Mouse (Mus musculus) stomach, embryonic 15.5 days (tissue): ENCODE data around the gene Gm3138. TPM values are rescaled to one million over a fixed set of nuclear protein-coding genes. Genes with fewer than 3 reads are reported as not detected.
"Not testable (repeated sequence)": the region's sequence is repeated elsewhere in the genome, so short reads cannot be mapped to it uniquely, and the experiment has no call there.

ENCODE experiments used
- ATAC-seq: fragments of 200-750 bp; cut with Nextera tagmentation; 2 replicates; pipeline ENCODE4 v1.8.0; 2017; ENCODE audit warnings: low read depth, moderate number of reproducible peaks, moderate TSS enrichment; ENCODE audit not compliant: insufficient read depth, low FRiP score
- H3K27ac ChIP-seq: fragments of 300-500 bp; sonication (generic); 2 replicates; pipeline ENCODE4 v1.5.1; 2015; ENCODE audit warnings: mild to moderate bottlenecking, inconsistent platforms
- H3K27me3 ChIP-seq: fragments of 300-500 bp; sonication (generic); replicated peaks from 2 replicates; pipeline ENCODE4 v1.6.1; 2015; ENCODE audit warnings: inconsistent platforms
- H3K36me3 ChIP-seq: fragments of 300-500 bp; sonication (generic); 2 replicates; pipeline ENCODE4 v1.6.1; 2015; ENCODE audit warnings: inconsistent platforms
- H3K4me1 ChIP-seq: fragments of 300-500 bp; sonication (generic); 2 replicates; pipeline ENCODE4 v1.6.1; 2015; ENCODE audit warnings: inconsistent platforms
- H3K4me2 ChIP-seq: fragments of 300-500 bp; sonication (generic); 2 replicates; pipeline ENCODE4 v1.6.1; 2015; ENCODE audit warnings: mild to moderate bottlenecking, inconsistent platforms
- H3K4me3 ChIP-seq: fragments of 300-500 bp; sonication (generic); replicated peaks from 2 replicates; pipeline ENCODE4 v1.5.1; 2015; ENCODE audit warnings: inconsistent platforms
- H3K9ac ChIP-seq: fragments of 300-500 bp; sonication (generic); 2 replicates; pipeline ENCODE4 v1.6.1; 2015; ENCODE audit warnings: inconsistent platforms
- H3K9me3 ChIP-seq: fragments of 300-500 bp; sonication (generic); 2 replicates; pipeline ENCODE4 v1.6.1; 2016; ENCODE audit warnings: inconsistent platforms
- WGBS: fragments of 180-500 bp; shearing (Covaris S2); methylation state at CpG from one replicate; pipeline ENCODE4 v1.1.7; 2015; 5-methylcytosine and 5-hydroxymethylcytosine counted together
- polyA plus RNA-seq: library from polyadenylated mRNA; unstranded; fragments of >200 nt; fragmentation: Nextera tagmentation; extraction: Ambion mirVana; gene quantifications from 2 replicates; pipeline ENCODE4 v1.2.1, GENCODE M21; 2015

Gene Gm3138
- polyA plus RNA-seq = not detected in 2 replicates

DNA sequence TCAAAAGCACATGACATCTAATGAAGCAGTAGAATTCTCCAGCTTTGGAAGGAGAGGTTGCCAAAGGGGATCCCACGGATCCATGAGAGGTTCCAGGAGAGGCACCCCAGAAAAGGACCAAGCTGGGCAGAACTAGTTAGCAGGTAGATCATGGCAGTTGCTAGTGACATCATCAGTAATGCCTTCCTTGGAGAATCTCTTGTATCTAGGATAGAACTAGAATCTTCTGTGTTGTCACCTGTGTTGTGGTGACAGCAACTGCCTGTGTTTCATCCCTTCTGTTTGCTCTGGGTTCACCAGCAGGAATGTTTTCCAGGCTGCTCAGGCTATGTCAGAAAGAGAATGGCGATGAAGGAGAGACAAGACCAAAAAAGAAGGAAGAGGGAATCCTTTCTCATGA, at the start of gene Gm3138:
Gene Gm3138, plus strand, starts transcription at position 301 of the 400 bp plus-strand sequence.
- not testable (repeated sequence) for ATAC-seq, H3K9ac ChIP-seq, H3K4me3 ChIP-seq, H3K27me3 ChIP-seq, H3K36me3 ChIP-seq, H3K27ac ChIP-seq, H3K9me3 ChIP-seq, H3K4me2 ChIP-seq, H3K4me1 ChIP-seq
- WGBS = no CpG with 5 or more reads among the region's 2 CpGs

DNA sequence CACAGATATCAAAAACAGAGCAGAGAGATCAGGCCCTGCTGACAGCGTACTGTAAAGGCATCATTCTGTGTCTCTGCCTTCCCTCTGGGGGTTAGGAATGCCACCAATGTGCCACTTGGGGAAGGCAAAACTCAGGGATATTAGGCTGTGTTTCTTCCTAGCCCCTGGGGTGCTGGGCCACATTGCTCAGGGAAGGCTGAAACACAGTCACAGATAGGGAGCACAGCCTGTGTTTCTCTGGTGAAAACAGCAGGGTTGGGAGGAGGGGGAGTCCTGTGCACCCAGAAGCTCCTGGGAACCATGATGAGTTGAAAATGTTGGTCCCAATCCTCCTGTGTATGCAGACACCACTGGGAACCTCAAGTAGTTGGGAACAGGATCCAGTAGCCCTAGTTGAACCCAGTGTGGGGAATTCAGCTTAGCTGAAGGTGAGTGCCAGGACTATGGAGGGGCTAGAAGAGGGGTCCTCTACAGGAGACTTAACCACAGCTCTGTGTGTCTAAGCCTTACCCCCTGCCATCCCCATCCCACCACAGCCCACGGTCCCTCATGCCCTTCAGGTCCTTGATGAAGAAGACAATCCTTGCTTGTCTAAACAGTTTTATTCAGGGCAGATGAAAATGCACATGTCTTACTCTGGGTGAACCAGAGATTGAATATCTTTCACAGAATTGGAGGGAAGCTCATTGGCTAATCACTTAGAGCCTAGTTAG, 20.0 kb downstream of the Gm3138 start:
- H3K9ac ChIP-seq, H3K36me3 ChIP-seq, ATAC-seq, H3K27ac ChIP-seq, H3K9me3 ChIP-seq, H3K27me3 ChIP-seq, H3K4me1 ChIP-seq, H3K4me3 ChIP-seq, H3K4me2 ChIP-seq: not testable (repeated sequence)
- 90% methylated on average over 2 of the region's 2 CpGs for WGBS

DNA sequence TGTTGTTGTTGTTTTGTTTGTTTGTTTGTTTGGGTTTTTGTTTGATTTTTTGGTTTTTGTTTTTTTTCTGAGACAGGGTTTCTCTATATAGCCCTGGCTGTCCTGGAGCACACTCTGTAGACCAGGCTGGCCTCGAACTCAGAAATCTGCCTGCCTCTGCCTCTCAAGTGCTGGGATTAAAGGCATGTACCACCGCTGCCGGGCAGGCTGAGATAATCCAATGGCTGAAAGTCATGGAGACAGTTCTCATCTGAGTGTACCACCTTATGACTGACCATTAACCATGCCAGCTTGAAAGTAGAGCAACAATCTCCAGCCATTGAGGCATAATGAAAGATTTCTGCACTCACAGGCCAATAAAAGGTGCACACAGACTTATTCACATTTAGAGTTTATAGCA, 30.4 kb downstream of the Gm3138 start:
- not testable (repeated sequence) for H3K27ac ChIP-seq, H3K4me3 ChIP-seq, H3K36me3 ChIP-seq, H3K27me3 ChIP-seq, H3K4me2 ChIP-seq, ATAC-seq, H3K4me1 ChIP-seq, H3K9ac ChIP-seq, H3K9me3 ChIP-seq
- WGBS = 87% methylated on average over 3 of the region's 3 CpGs

Other genes with a start within 250 kb of the Gm3138 start
- gene Gm5796, start 225.7 kb upstream of the Gm3138 start, polyA plus RNA-seq = 0.35 and 0.41 TPM in 2 replicates
- not detected in 2 replicates for gene Gm3115, start 165.5 kb upstream of the Gm3138 start, polyA plus RNA-seq
- 0.71 and 0.82 TPM in 2 replicates for gene Gm8108, start 139.1 kb upstream of the Gm3138 start, polyA plus RNA-seq
- gene Gm3127, start 84.6 kb upstream of the Gm3138 start, polyA plus RNA-seq = not detected in 2 replicates
- gene Gm2974, start 67.1 kb upstream of the Gm3138 start, polyA plus RNA-seq = 0.10 and 0.22 TPM in 2 replicates
- not detected in 2 replicates for gene Gm3149, start 67.7 kb downstream of the Gm3138 start, polyA plus RNA-seq
- gene 2610042L04Rik, start 85.1 kb downstream of the Gm3138 start, polyA plus RNA-seq = 0.12 TPM in 1 of 2 replicates, not detected in the other
- gene Gm3159, start 147.9 kb downstream of the Gm3138 start, polyA plus RNA-seq = not detected in 2 replicates
- gene Gm3164, start 165.8 kb downstream of the Gm3138 start, polyA plus RNA-seq = 0.15 TPM in 1 of 2 replicates, not detected in the other
- not detected in 2 replicates for gene Gm3173, start 181.4 kb downstream of the Gm3138 start, polyA plus RNA-seq
- not detected in 2 replicates for gene Gm3182, start 232.1 kb downstream of the Gm3138 start, polyA plus RNA-seq